Comparison of ENCODE assay signal across 8 mouse cellular contexts in genomic region chr7:102065046-102065891, GRCm38 (mm10). TPM values are rescaled to one million over a fixed set of nuclear protein-coding genes. Genes with fewer than 3 reads are reported as not detected.
DNase-seq lines count a peak whose midpoint lies in the region; ATAC-seq lines count a peak whose summit lies in the region.

Gene Rnf121, minus strand, starts transcription at chr7:102065469.
Gene Xndc1, plus strand, starts transcription at chr7:102065511.
Gene Xntrpc, plus strand, starts transcription at chr7:102065713.

- peak; percentile 78 for DNase-seq in c-Kit-negative CD71-positive TER-119-positive erythroid progenitor cells, embryonic 14.5 days (ENCODE audit: low read depth, low spot score)
- peak; percentile 89 for DNase-seq in fibroblast of lung, adult 2 months (ENCODE audit: low read depth)
- peak; percentile 94 for DNase-seq in kidney, postnatal 14 days
- peak; percentile 88 for DNase-seq in liver, embryonic 13.5 days
- DNase-seq in neural tube, embryonic 10.5 days (ENCODE audit: extremely low spot score, low spot score) = peak; percentile 93

- H3K9me3 ChIP-seq in heart, embryonic 14.5 days (ENCODE audit: control insufficient read depth, low read length) = no peaks in the 10 kb centered on the region
- no peaks in the 10 kb centered on the region for H3K9me3 ChIP-seq in liver, embryonic 13.5 days (replicated peaks)
- no peaks in the 10 kb centered on the region for H3K9me3 ChIP-seq in stomach, embryonic 16.5 days (replicated peaks; ENCODE audit: control insufficient read depth, low read length)

- peak within 1 kb of the TSS; percentile 74 to 77 for H3K4me3 ChIP-seq in heart, embryonic 14.5 days (ENCODE audit: control insufficient read depth in 1 of 2, insufficient read depth in 1 of 2, low read depth in 1 of 2, low read length in 2 of 2)
- H3K4me3 ChIP-seq in liver, embryonic 13.5 days (replicated peaks) = peak within 1 kb of the TSS; percentile 78
- H3K4me3 ChIP-seq in stomach, embryonic 16.5 days (replicated peaks; ENCODE audit: low read length) = peak within 1 kb of the TSS; percentile 70

- WGBS in heart, embryonic 14.5 days = under 1% methylated on average over 56 of the region's 56 CpGs
- under 1% methylated on average over 56 of the region's 56 CpGs for WGBS in liver, embryonic 13.5 days (ENCODE audit: insufficient replicate concordance)
- under 1% methylated on average over 56 of the region's 56 CpGs for WGBS in stomach, embryonic 16.5 days

- ATAC-seq in CD4-positive, CD25-positive, alpha-beta regulatory T cell, adult 4 months = peak; percentile 96
- ATAC-seq in heart, embryonic 14.5 days (ENCODE audit: insufficient number of reproducible peaks, insufficient read depth, low FRiP score, low read depth) = peak; percentile 98
- ATAC-seq in liver, embryonic 13.5 days (ENCODE audit: low read depth) = peak; percentile 98
- ATAC-seq in stomach, embryonic 16.5 days (ENCODE audit: insufficient read depth, low FRiP score) = peak; percentile 98

- peaks cover 10% of the 10 kb centered on the region for H3K36me3 ChIP-seq in heart, embryonic 14.5 days (ENCODE audit: control insufficient read depth, insufficient read depth, low read length)
- H3K36me3 ChIP-seq in liver, embryonic 13.5 days = peaks cover 10% of the 10 kb centered on the region
- no peaks in the 10 kb centered on the region for H3K36me3 ChIP-seq in stomach, embryonic 16.5 days (ENCODE audit: control insufficient read depth, insufficient read depth, low read length)

- H3K4me2 ChIP-seq in heart, embryonic 14.5 days (ENCODE audit: low read length) = peak within 1 kb of the TSS; percentile 78
- H3K4me2 ChIP-seq in liver, embryonic 13.5 days = peak within 1 kb of the TSS; percentile 77
- H3K4me2 ChIP-seq in stomach, embryonic 16.5 days (ENCODE audit: low read depth, low read length) = peak within 1 kb of the TSS; percentile 73

- peak within 1 kb of the TSS; percentile 73 to 81 for H3K27ac ChIP-seq in heart, embryonic 14.5 days (replicated peaks in 1 of 2; ENCODE audit: control insufficient read depth in 1 of 2, insufficient read depth in 1 of 2, low read depth in 2 of 2, low read length in 2 of 2)
- peak within 1 kb of the TSS; percentile 62 for H3K27ac ChIP-seq in liver, embryonic 13.5 days
- peak within 1 kb of the TSS; percentile 87 for H3K27ac ChIP-seq in stomach, embryonic 16.5 days (ENCODE audit: low read length)

- peaks cover 5 to 16% of the 10 kb centered on the region in 2 experiments; a peak in 3 of 4 replicates for H3K4me1 ChIP-seq in heart, embryonic 14.5 days (ENCODE audit: control insufficient read depth in 2 of 2, insufficient read depth in 2 of 2, low read length in 2 of 2)
- H3K4me1 ChIP-seq in liver, embryonic 13.5 days (replicated peaks) = peaks cover 54% of the 10 kb centered on the region
- peaks cover 14% of the 10 kb centered on the region for H3K4me1 ChIP-seq in stomach, embryonic 16.5 days (ENCODE audit: control insufficient read depth, insufficient read depth, low read length)

- no peaks in the 10 kb centered on the region for H3K27me3 ChIP-seq in heart, embryonic 14.5 days (ENCODE audit: control insufficient read depth, insufficient read depth, low read length)
- no peaks in the 10 kb centered on the region for H3K27me3 ChIP-seq in liver, embryonic 13.5 days
- no peaks in the 10 kb centered on the region for H3K27me3 ChIP-seq in stomach, embryonic 16.5 days (ENCODE audit: control insufficient read depth, insufficient read depth, low read length)

- peak within 1 kb of the TSS; percentile 80 for H3K9ac ChIP-seq in heart, embryonic 14.5 days (ENCODE audit: low read length)
- peak within 1 kb of the TSS; percentile 79 for H3K9ac ChIP-seq in liver, embryonic 13.5 days
- H3K9ac ChIP-seq in stomach, embryonic 16.5 days (ENCODE audit: low read length) = peak within 1 kb of the TSS; percentile 83

RNA-seq across cellular contexts. Expression of gene Rnf121, which starts in this region (rescaled TPM):
- polyA plus RNA-seq in CD4-positive, CD25-positive, alpha-beta regulatory T cell, adult 4 months (2017; shearing (Covaris generic)) = 10 to 100 TPM; 28.5 to 29.4 TPM
- polyA plus RNA-seq in heart, embryonic 14.5 days (2014; fragmentation: Nextera tagmentation; extraction: Ambion mirVana) = 16.2 and 16.9 TPM in 2 replicates
- polyA plus RNA-seq in liver, embryonic 13.5 days (2015; fragmentation: Nextera tagmentation; extraction: Ambion mirVana) = 10.6 and 11.6 TPM in 2 replicates
- 27.0 and 31.7 TPM in 2 replicates for polyA plus RNA-seq in stomach, embryonic 16.5 days (2015; fragmentation: Nextera tagmentation; extraction: Ambion mirVana)

RNA-seq across cellular contexts. Expression of gene Xndc1, which starts in this region (rescaled TPM):
- polyA plus RNA-seq in CD4-positive, CD25-positive, alpha-beta regulatory T cell, adult 4 months (2017; shearing (Covaris generic)) = 10 to 100 TPM; 19.3 to 33.0 TPM
- polyA plus RNA-seq in heart, embryonic 14.5 days (2014; fragmentation: Nextera tagmentation; extraction: Ambion mirVana) = 14.9 and 16.2 TPM in 2 replicates
- 13.6 and 14.2 TPM in 2 replicates for polyA plus RNA-seq in liver, embryonic 13.5 days (2015; fragmentation: Nextera tagmentation; extraction: Ambion mirVana)
- 28.2 and 28.9 TPM in 2 replicates for polyA plus RNA-seq in stomach, embryonic 16.5 days (2015; fragmentation: Nextera tagmentation; extraction: Ambion mirVana)

RNA-seq across cellular contexts. Expression of gene Xntrpc, which starts in this region (rescaled TPM):
- 1 to 10 TPM in 1 of 2 experiments, under 1 TPM in 1; 0.93 to 1.4 TPM for polyA plus RNA-seq in CD4-positive, CD25-positive, alpha-beta regulatory T cell, adult 4 months (2017; shearing (Covaris generic))
- 0.78 and 1.1 TPM in 2 replicates for polyA plus RNA-seq in heart, embryonic 14.5 days (2014; fragmentation: Nextera tagmentation; extraction: Ambion mirVana)
- 0.22 and 0.28 TPM in 2 replicates for polyA plus RNA-seq in liver, embryonic 13.5 days (2015; fragmentation: Nextera tagmentation; extraction: Ambion mirVana)
- 0.84 and 1.1 TPM in 2 replicates for polyA plus RNA-seq in stomach, embryonic 16.5 days (2015; fragmentation: Nextera tagmentation; extraction: Ambion mirVana)

Comparison
In these comparisons a context has a peak if more than half of its experiments do, and no peak if none do; other contexts are left out.
1. Peak in every context shown above with its lines: DNase-seq, ATAC-seq, H3K4me3 ChIP-seq and H3K27ac ChIP-seq.